Comparison of ENCODE assay signal across 20 mouse cellular contexts in the genomic region with DNA sequence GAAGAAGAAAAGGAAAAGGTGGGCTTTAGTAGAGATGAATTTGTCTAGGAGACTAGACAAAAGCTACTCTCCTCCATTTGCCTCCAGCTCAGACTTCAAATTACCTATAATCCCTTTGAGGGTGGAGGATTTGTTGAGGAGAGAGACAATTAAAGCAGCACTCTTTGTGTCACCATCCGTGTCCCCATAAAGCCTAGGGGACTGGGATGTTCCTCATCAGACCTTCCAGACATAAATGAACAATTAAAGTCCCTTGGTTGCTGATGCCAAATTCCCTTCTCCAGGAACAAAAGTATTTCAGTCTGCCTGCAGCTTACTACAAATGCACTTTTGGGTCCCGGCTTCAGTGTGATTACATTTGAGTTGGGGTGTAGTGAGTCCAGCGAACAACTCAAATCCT.
DNase-seq lines count a peak whose midpoint lies in the region; ATAC-seq and TF ChIP-seq lines count a peak whose summit lies in the region.
"Had no signal": no experiment of that assay in that cellular context is flagged by ENCODE, and none has a peak within 500 bp of the region (broad histone marks: within the 10 kb centered on the region; RNA-seq: fewer than 3 reads in every experiment).

No protein-coding gene starts in this region.

- no peak overlapping the region for H3K4me2 ChIP-seq in forebrain, embryonic 14.5 days (ENCODE audit: low read length)
- no peak overlapping the region for H3K4me2 ChIP-seq in forebrain, embryonic 13.5 days
- H3K4me2 ChIP-seq in hindbrain, embryonic 11.5 days (replicated peaks; ENCODE audit: low read depth, low read length) = no peak overlapping the region
- no peak overlapping the region for H3K4me2 ChIP-seq in hindbrain, embryonic 14.5 days (replicated peaks)
- no peak overlapping the region for H3K4me2 ChIP-seq in midbrain, embryonic 14.5 days (ENCODE audit: low read length)
- H3K4me2 ChIP-seq: embryonic facial prominence, embryonic 15.5 days had no signal

- DNase-seq in forebrain, embryonic 14.5 days (ENCODE audit: low spot score) = peak; percentile 7
- DNase-seq in hindbrain, embryonic 11.5 days (ENCODE audit: low spot score) = peak; percentile 4
- DNase-seq in hindbrain, embryonic 14.5 days (ENCODE audit: low spot score) = no peak
- peak; percentile 14 for DNase-seq in midbrain, embryonic 14.5 days
- no peak for DNase-seq in urinary bladder, postnatal 14 days (ENCODE audit: low spot score)
- DNase-seq in left cerebral cortex, adult 2 months (ENCODE audit: extremely low spot score in 1 of 2, low spot score in 2 of 2) = no peak
- DNase-seq in MN1 (ENCODE audit: low spot score) = no peak
- DNase-seq: adrenal gland, postnatal 14 days; cerebellum, adult 8-10 months; gastrocnemius, adult 2 months; kidney, adult 9 months; right cerebral cortex, postnatal 14 days; thymus, postnatal 14 days had no signal

- no peaks in the 10 kb centered on the region for H3K9me3 ChIP-seq in forebrain, embryonic 14.5 days (replicated peaks; ENCODE audit: control insufficient read depth, low read length)
- no peaks in the 10 kb centered on the region for H3K9me3 ChIP-seq in forebrain, embryonic 13.5 days (replicated peaks)
- no peaks in the 10 kb centered on the region for H3K9me3 ChIP-seq in hindbrain, embryonic 11.5 days (ENCODE audit: control insufficient read depth, low read length)
- no peaks in the 10 kb centered on the region for H3K9me3 ChIP-seq in hindbrain, embryonic 14.5 days (ENCODE audit: control insufficient read depth, low read length)
- H3K9me3 ChIP-seq in midbrain, embryonic 14.5 days (ENCODE audit: control insufficient read depth, low read length) = no peaks in the 10 kb centered on the region
- H3K9me3 ChIP-seq: embryonic facial prominence, embryonic 15.5 days had no signal

- ATAC-seq in forebrain, embryonic 14.5 days = no peak
- no peak for ATAC-seq in forebrain, embryonic 13.5 days
- no peak for ATAC-seq in hindbrain, embryonic 11.5 days (ENCODE audit: low FRiP score)
- ATAC-seq in hindbrain, embryonic 14.5 days (ENCODE audit: low FRiP score) = no peak
- no peak for ATAC-seq in midbrain, embryonic 14.5 days (ENCODE audit: low FRiP score, low TSS enrichment)
- ATAC-seq: activated CD4-positive, CD25-positive, alpha-beta regulatory T cell, adult 4 months; intestine, embryonic 16.5 days; lung, postnatal 0 days had no signal

- no peaks in the 10 kb centered on the region for H3K36me3 ChIP-seq in forebrain, embryonic 14.5 days (ENCODE audit: control insufficient read depth, insufficient read depth, low read length)
- H3K36me3 ChIP-seq in forebrain, embryonic 13.5 days (ENCODE audit: poor library complexity, severe bottlenecking) = no peaks in the 10 kb centered on the region
- no peaks in the 10 kb centered on the region for H3K36me3 ChIP-seq in hindbrain, embryonic 11.5 days (ENCODE audit: control insufficient read depth, insufficient read depth, low read length)
- no peaks in the 10 kb centered on the region for H3K36me3 ChIP-seq in hindbrain, embryonic 14.5 days (replicated peaks; ENCODE audit: control insufficient read depth, insufficient read depth)
- no peaks in the 10 kb centered on the region for H3K36me3 ChIP-seq in midbrain, embryonic 14.5 days (ENCODE audit: control insufficient read depth, insufficient read depth, low read length)
- H3K36me3 ChIP-seq: embryonic facial prominence, embryonic 15.5 days had no signal

- intact Hi-C loops in left cerebral cortex, adult 2 months (cut with DNase I) = no loop called here

- H3K27ac ChIP-seq in forebrain, embryonic 14.5 days (ENCODE audit: low read depth, low read length) = no peak overlapping the region
- no peak overlapping the region for H3K27ac ChIP-seq in forebrain, embryonic 13.5 days
- no peak overlapping the region for H3K27ac ChIP-seq in hindbrain, embryonic 11.5 days (ENCODE audit: low read depth, low read length)
- H3K27ac ChIP-seq in hindbrain, embryonic 14.5 days = peak overlapping the region; percentile 56; the same call in 1 of the 2 replicates
- H3K27ac ChIP-seq in midbrain, embryonic 14.5 days (replicated peaks; ENCODE audit: low read depth, low read length) = no peak overlapping the region
- no peak overlapping the region for H3K27ac ChIP-seq in left cerebral cortex, adult 2 months
- H3K27ac ChIP-seq: embryonic facial prominence, embryonic 15.5 days; gastrocnemius, adult 2 months; macrophage had no signal

- TF ChIP-seq CTCF in left cerebral cortex, adult 2 months (IDR thresholded peaks at IDR 0.05) = no peak

- no peak overlapping the region for H3K4me3 ChIP-seq in forebrain, embryonic 14.5 days (ENCODE audit: low read depth, low read length)
- H3K4me3 ChIP-seq in forebrain, embryonic 13.5 days = no peak overlapping the region
- no peak overlapping the region for H3K4me3 ChIP-seq in hindbrain, embryonic 11.5 days (ENCODE audit: low read depth, low read length)
- no peak overlapping the region for H3K4me3 ChIP-seq in hindbrain, embryonic 14.5 days (replicated peaks; ENCODE audit: low read length)
- H3K4me3 ChIP-seq in midbrain, embryonic 14.5 days (replicated peaks; ENCODE audit: low read depth, low read length) = no peak overlapping the region
- no peak overlapping the region for H3K4me3 ChIP-seq in left cerebral cortex, adult 2 months
- H3K4me3 ChIP-seq: embryonic facial prominence, embryonic 15.5 days; gastrocnemius, adult 2 months; myocyte had no signal

- H3K9ac ChIP-seq in forebrain, embryonic 14.5 days (ENCODE audit: low read length) = no peak overlapping the region
- H3K9ac ChIP-seq in forebrain, embryonic 13.5 days = no peak overlapping the region
- no peak overlapping the region for H3K9ac ChIP-seq in hindbrain, embryonic 11.5 days (ENCODE audit: low read depth, low read length)
- no peak overlapping the region for H3K9ac ChIP-seq in hindbrain, embryonic 14.5 days
- no peak overlapping the region for H3K9ac ChIP-seq in midbrain, embryonic 14.5 days (replicated peaks; ENCODE audit: low read length)
- H3K9ac ChIP-seq: embryonic facial prominence, embryonic 15.5 days had no signal

- H3K4me1 ChIP-seq in forebrain, embryonic 14.5 days (ENCODE audit: control insufficient read depth, insufficient read depth, low read length) = peaks cover 14% of the 10 kb centered on the region
- H3K4me1 ChIP-seq in forebrain, embryonic 13.5 days = peaks cover 32% of the 10 kb centered on the region
- H3K4me1 ChIP-seq in hindbrain, embryonic 11.5 days (replicated peaks; ENCODE audit: control insufficient read depth, insufficient read depth, low read length) = peaks cover 4% of the 10 kb centered on the region
- H3K4me1 ChIP-seq in hindbrain, embryonic 14.5 days (replicated peaks; ENCODE audit: control insufficient read depth, insufficient read depth, low read length) = peaks cover 20% of the 10 kb centered on the region; the same call in 1 of the 2 replicates
- H3K4me1 ChIP-seq in midbrain, embryonic 14.5 days (ENCODE audit: control insufficient read depth, insufficient read depth, low read length) = peaks cover 20% of the 10 kb centered on the region
- H3K4me1 ChIP-seq: embryonic facial prominence, embryonic 15.5 days had no signal

- H3K27me3 ChIP-seq in forebrain, embryonic 14.5 days (replicated peaks; ENCODE audit: control insufficient read depth, insufficient read depth, low read length) = no peaks in the 10 kb centered on the region
- H3K27me3 ChIP-seq in forebrain, embryonic 13.5 days = no peaks in the 10 kb centered on the region
- no peaks in the 10 kb centered on the region for H3K27me3 ChIP-seq in hindbrain, embryonic 11.5 days (ENCODE audit: control insufficient read depth, insufficient read depth, low read length)
- no peaks in the 10 kb centered on the region for H3K27me3 ChIP-seq in hindbrain, embryonic 14.5 days (ENCODE audit: control insufficient read depth, insufficient read depth, low read length)
- H3K27me3 ChIP-seq in midbrain, embryonic 14.5 days (ENCODE audit: control insufficient read depth, insufficient read depth, low read length) = no peaks in the 10 kb centered on the region
- H3K27me3 ChIP-seq: embryonic facial prominence, embryonic 15.5 days had no signal

- 13% methylated on average over 3 of the region's 3 CpGs for WGBS in forebrain, embryonic 14.5 days
- WGBS in forebrain, embryonic 13.5 days = 9% methylated on average over 3 of the region's 3 CpGs
- WGBS in hindbrain, embryonic 11.5 days = 65% methylated on average over 3 of the region's 3 CpGs
- WGBS in hindbrain, embryonic 14.5 days = 44% methylated on average over 3 of the region's 3 CpGs
- WGBS in midbrain, embryonic 14.5 days = 13% methylated on average over 3 of the region's 3 CpGs

Comparison
In these comparisons a context has a peak if more than half of its experiments do, and no peak if none do; other contexts are left out.
1. DNase-seq: peak in forebrain, embryonic 14.5 days (single experiment), hindbrain, embryonic 11.5 days (single experiment) and midbrain, embryonic 14.5 days (single experiment); none in hindbrain, embryonic 14.5 days (single experiment), urinary bladder, postnatal 14 days (single experiment), left cerebral cortex, adult 2 months (0 of 2) and MN1 (single experiment).